Mouse (Mus musculus) hindbrain, embryonic 16.5 days (tissue): ENCODE data around the gene Muc1. TPM values are rescaled to one million over a fixed set of nuclear protein-coding genes. Genes with fewer than 3 reads are reported as not detected.
"Not testable (repeated sequence)": the region's sequence is repeated elsewhere in the genome, so short reads cannot be mapped to it uniquely, and the experiment has no call there.

Experiments used
- ATAC-seq: fragments of 200-750 bp; cut with Nextera tagmentation; 2 replicates; pipeline ENCODE4 v1.8.0; 2017; ENCODE audit warnings: moderate TSS enrichment, moderate library complexity
- H3K27ac ChIP-seq: fragments of 300-500 bp; sonication (generic); 2 replicates; pipeline ENCODE4 v1.5.1; 2014; ENCODE audit warnings: low read depth, mild to moderate bottlenecking, control low read depth, low read length, moderate library complexity
- H3K27me3 ChIP-seq: fragments of 300-500 bp; sonication (generic); replicated peaks from 2 replicates; pipeline ENCODE4 v1.6.1; 2014; ENCODE audit warnings: low read length; ENCODE audit not compliant: control insufficient read depth, insufficient read depth
- H3K36me3 ChIP-seq: fragments of 300-500 bp; sonication (generic); 2 replicates; pipeline ENCODE4 v1.6.1; 2014; ENCODE audit warnings: mild to moderate bottlenecking, low read length, moderate library complexity, mixed read lengths; ENCODE audit not compliant: control insufficient read depth, insufficient read depth
- H3K4me1 ChIP-seq: fragments of 300-500 bp; sonication (generic); 2 replicates; pipeline ENCODE4 v1.6.1; 2014; ENCODE audit warnings: low read depth, low read length; ENCODE audit not compliant: control insufficient read depth, insufficient read depth
- H3K4me2 ChIP-seq: fragments of 300-500 bp; sonication (generic); 2 replicates; pipeline ENCODE4 v1.6.1; 2014; ENCODE audit warnings: mild to moderate bottlenecking, low read length, control low read depth, moderate library complexity
- H3K4me3 ChIP-seq: fragments of 300-500 bp; sonication (generic); 2 replicates; pipeline ENCODE4 v1.5.1; 2014; ENCODE audit warnings: mild to moderate bottlenecking, low read length, control low read depth, moderate library complexity
- H3K9ac ChIP-seq: fragments of 300-500 bp; sonication (generic); 2 replicates; pipeline ENCODE4 v1.6.1; 2014; ENCODE audit warnings: low read depth, mild to moderate bottlenecking, control low read depth, low read length, moderate library complexity
- H3K9me3 ChIP-seq: fragments of 300-500 bp; sonication (generic); 2 replicates; pipeline ENCODE4 v1.6.1; 2014; ENCODE audit warnings: mild to moderate bottlenecking, low read length, moderate library complexity; ENCODE audit not compliant: control insufficient read depth
- WGBS: fragments of 180-500 bp; shearing (Covaris S2); extraction: QIAGEN DNeasy Blood & Tissue Kit; methylation state at CpG from one replicate; pipeline ENCODE4 v1.1.7; 2014; 5-methylcytosine and 5-hydroxymethylcytosine counted together
- polyA plus RNA-seq: library from polyadenylated mRNA; unstranded; fragments of >200 nt; fragmentation: Nextera tagmentation; extraction: Ambion mirVana; gene quantifications from 2 replicates; pipeline ENCODE4 v1.2.1, GENCODE M21; 2015

Gene Muc1
- polyA plus RNA-seq, 1 experiment from 2014 or later, result 0.90 TPM

DNA sequence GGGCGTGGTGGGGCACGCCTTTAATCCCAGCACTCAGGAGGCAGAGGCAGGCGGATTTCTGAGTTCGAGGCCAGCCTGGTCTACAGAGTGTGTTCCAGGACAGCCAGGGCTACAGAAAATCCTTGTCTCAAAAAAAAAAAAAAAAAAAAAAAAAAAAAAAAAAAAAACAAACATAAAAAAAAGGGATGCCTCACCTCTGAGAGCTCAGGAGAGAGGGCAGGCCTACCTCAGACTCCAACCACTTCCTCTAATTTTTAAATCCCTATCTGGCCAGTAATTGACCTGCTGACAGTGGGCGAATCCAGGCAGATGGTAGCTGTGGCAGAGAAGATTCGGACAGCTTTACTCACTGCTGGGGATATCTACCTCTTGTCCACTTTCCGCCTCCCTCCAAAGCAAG lies 12.4 kb upstream of the Muc1 start:
- H3K27me3 ChIP-seq, H3K4me2 ChIP-seq, H3K9me3 ChIP-seq, H3K36me3 ChIP-seq, ATAC-seq, H3K9ac ChIP-seq, H3K4me3 ChIP-seq, H3K27ac ChIP-seq: not testable (repeated sequence)
- peaks cover 25% of the 10 kb centered on the region for H3K4me1 ChIP-seq
- 72% methylated on average over 7 of the region's 7 CpGs for WGBS

GRCm38 (mm10) chr3:89218271-89218670 lies 10.6 kb upstream of the Muc1 start:
- no peaks in the 10 kb centered on the region; the same call in 1 of the 2 replicates for H3K36me3 ChIP-seq
- no peak overlapping the region; the same call in 1 of the 2 replicates for H3K9ac ChIP-seq
- H3K4me2 ChIP-seq, result no peak overlapping the region
- no peak overlapping the region for H3K4me3 ChIP-seq
- H3K9me3 ChIP-seq, result no peaks in the 10 kb centered on the region
- no peaks in the 10 kb centered on the region for H3K27me3 ChIP-seq
- H3K4me1 ChIP-seq, result peaks cover 16% of the 10 kb centered on the region
- 77% methylated on average over 1 of the region's 1 CpGs for WGBS
- no peak overlapping the region for H3K27ac ChIP-seq
- no peak for ATAC-seq

DNA sequence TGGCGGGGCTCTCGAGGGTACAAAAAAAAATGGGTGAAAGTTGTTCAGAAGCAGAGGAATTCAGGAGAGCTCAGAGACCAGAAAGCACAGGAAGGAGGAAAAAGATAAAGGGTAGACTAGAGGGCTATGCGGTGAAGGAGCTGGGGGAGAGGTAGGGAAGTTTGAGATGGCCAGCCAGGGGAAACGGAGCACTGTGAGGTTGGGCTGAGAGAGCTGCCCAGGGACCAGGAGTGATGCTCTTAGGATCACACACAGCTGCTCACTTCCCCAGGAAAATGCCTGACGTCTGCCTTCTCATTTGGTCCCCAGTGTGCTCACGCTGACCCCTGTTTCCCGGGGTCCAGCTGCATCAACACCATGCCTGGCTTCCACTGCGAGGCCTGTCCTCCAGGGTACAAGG lies 9.3 kb upstream of the Muc1 start:
- Histone ChIP-seq H3K36me3 (no peaks in the 10 kb centered on the region; the same call in 1 of the 2 replicates), H3K9ac (no peak overlapping the region), H3K4me2 (no peak overlapping the region), H3K9me3 (no peaks in the 10 kb centered on the region), H3K4me1 (peaks cover 28% of the 10 kb centered on the region), H3K4me3 (no peak overlapping the region), H3K27me3 (no peaks in the 10 kb centered on the region), H3K27ac (no peak overlapping the region)
- ATAC-seq, result no peak
- WGBS, result 43% methylated on average over 8 of the region's 8 CpGs

DNA sequence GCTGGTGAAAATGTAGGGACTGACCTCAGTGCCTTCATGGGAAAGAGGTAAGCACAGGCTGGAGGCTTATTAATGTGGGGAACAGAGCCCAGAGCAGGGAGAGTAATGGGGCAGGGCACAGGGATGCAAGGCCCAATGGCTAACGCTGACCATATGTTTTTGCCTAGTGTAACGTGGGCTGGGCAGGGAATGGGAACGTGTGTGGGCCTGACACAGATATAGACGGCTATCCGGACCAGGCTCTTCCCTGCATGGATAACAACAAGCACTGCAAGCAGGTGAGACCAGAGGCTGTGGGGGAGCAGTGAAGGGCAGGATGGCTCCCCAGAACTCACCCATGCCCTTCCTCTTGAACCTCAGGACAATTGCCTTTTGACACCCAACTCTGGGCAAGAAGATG lies 7.7 kb upstream of the Muc1 start:
- H3K36me3 ChIP-seq, result no peaks in the 10 kb centered on the region; the same call in 1 of the 2 replicates
- no peak overlapping the region for H3K4me3 ChIP-seq
- H3K9ac ChIP-seq, result no peak overlapping the region; the same call in 1 of the 2 replicates
- WGBS, result 63% methylated on average over 5 of the region's 5 CpGs
- no peak overlapping the region for H3K4me2 ChIP-seq
- no peak overlapping the region for H3K27ac ChIP-seq
- no peaks in the 10 kb centered on the region for H3K9me3 ChIP-seq
- no peaks in the 10 kb centered on the region for H3K27me3 ChIP-seq
- H3K4me1 ChIP-seq, result peaks cover 23% of the 10 kb centered on the region
- ATAC-seq, result no peak

DNA sequence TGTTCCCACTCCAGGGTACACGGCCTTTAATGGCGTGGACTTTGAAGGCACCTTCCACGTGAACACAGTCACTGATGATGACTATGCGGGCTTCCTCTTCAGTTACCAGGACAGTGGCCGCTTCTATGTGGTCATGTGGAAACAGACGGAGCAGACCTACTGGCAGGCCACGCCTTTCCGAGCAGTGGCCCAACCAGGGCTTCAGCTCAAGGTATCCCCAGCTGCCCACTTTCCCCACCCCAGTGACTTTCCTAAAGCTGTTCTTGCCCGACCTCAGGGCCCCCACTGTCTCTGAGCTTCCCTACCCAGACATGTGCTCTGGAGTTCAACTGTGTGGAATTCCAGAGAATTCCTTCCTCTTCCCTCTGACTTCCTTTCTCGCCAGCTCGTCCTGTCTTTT lies 4.1 kb upstream of the Muc1 start:
- H3K27ac ChIP-seq, result peak overlapping the region; percentile 71
- H3K27me3 ChIP-seq, result no peaks in the 10 kb centered on the region
- peak overlapping the region; percentile 48 for H3K4me3 ChIP-seq
- H3K9ac ChIP-seq, result peak overlapping the region; percentile 69
- H3K4me1 ChIP-seq, result peaks cover 50% of the 10 kb centered on the region
- 0 out of 2 replicates have a peak, but pooled peaks have one; percentile 1 for ATAC-seq
- peak overlapping the region; percentile 75 for H3K4me2 ChIP-seq
- 32% methylated on average over 11 of the region's 11 CpGs for whole genome bisulfite sequencing
- no peaks in the 10 kb centered on the region; the same call in 1 of the 2 replicates for H3K36me3 ChIP-seq
- no peaks in the 10 kb centered on the region for H3K9me3 ChIP-seq

GRCm38 (mm10) chr3:89225321-89225815 lies 3.5 kb upstream of the Muc1 start:
- ATAC-seq, result no peak
- Histone ChIP-seq H3K36me3 (no peaks in the 10 kb centered on the region; the same call in 1 of the 2 replicates), H3K4me1 (peaks cover 50% of the 10 kb centered on the region), H3K9ac (peak overlapping the region; percentile 69), H3K9me3 (no peaks in the 10 kb centered on the region), H3K4me3 (peak overlapping the region; percentile 48), H3K27me3 (no peaks in the 10 kb centered on the region), H3K27ac (peak overlapping the region; percentile 71), H3K4me2 (peak overlapping the region; percentile 75)
- 17% methylated on average over 12 of the region's 12 CpGs for WGBS

- Histone ChIP-seq H3K27me3 (no peaks in the 10 kb centered on the region), H3K4me3 (peak overlapping the region; percentile 48), H3K36me3 (no peaks in the 10 kb centered on the region; the same call in 1 of the 2 replicates), H3K9me3 (no peaks in the 10 kb centered on the region), H3K4me1 (peaks cover 50% of the 10 kb centered on the region), H3K27ac (peak overlapping the region; percentile 83), H3K9ac (peak overlapping the region; percentile 69), H3K4me2 (peak overlapping the region; percentile 75)
- peak; percentile 64 for ATAC-seq
- 17% methylated on average over 4 of the region's 4 CpGs for WGBS
Measured at GRCm38 (mm10) chr3:89225918-89226317, 2.9 kb upstream of the Muc1 start.

GRCm38 (mm10) chr3:89226361-89226760 lies 2.5 kb upstream of the Muc1 start:
- peak overlapping the region; percentile 69 for H3K9ac ChIP-seq
- H3K27ac ChIP-seq, result peak overlapping the region; percentile 83
- H3K9me3 ChIP-seq, result no peaks in the 10 kb centered on the region
- no peak for ATAC-seq
- peak overlapping the region; percentile 48 for H3K4me3 ChIP-seq
- peaks cover 50% of the 10 kb centered on the region for H3K4me1 ChIP-seq
- H3K4me2 ChIP-seq, result peak overlapping the region; percentile 75
- H3K36me3 ChIP-seq, result no peaks in the 10 kb centered on the region; the same call in 1 of the 2 replicates
- 10% methylated on average over 11 of the region's 11 CpGs for WGBS
- no peaks in the 10 kb centered on the region for H3K27me3 ChIP-seq

DNA sequence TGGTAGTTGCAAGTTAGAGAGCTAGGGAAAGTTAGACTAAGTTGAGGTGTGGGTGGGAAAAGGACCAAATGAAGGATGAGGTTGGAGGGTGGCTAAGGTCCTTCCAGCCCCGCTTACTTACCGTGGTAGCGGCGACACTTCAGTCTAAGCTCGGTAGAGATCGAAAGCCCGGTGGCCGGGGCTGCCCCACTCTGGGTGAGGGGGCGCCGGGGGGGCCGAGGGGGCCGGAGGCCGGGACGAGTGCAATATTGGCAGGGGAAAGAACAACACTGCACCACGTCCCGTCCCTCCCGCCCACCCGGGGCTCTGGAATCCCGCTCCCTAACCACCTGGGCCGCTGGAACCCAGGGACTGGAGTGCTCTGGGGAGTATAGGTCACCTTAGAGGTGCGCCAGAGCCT lies 2.0 kb upstream of the Muc1 start, which contains the start of gene Mtx1:
TSS of gene Mtx1 (minus strand) at position 189 of the 400 bp plus-strand sequence.
- no peaks in the 10 kb centered on the region for H3K27me3 ChIP-seq
- H3K4me2 ChIP-seq, result peak within 1 kb of the TSS; percentile 75
- no peak; the same call in 1 of the 2 replicates for ATAC-seq
- WGBS, result 8% methylated on average over 21 of the region's 21 CpGs
- peak within 1 kb of the TSS; percentile 83 for H3K27ac ChIP-seq
- peaks cover 50% of the 10 kb centered on the region for H3K4me1 ChIP-seq
- no peaks in the 10 kb centered on the region; the same call in 1 of the 2 replicates for H3K36me3 ChIP-seq
- no peaks in the 10 kb centered on the region for H3K9me3 ChIP-seq
- H3K9ac ChIP-seq, result peak within 1 kb of the TSS; percentile 69
- peak within 1 kb of the TSS; percentile 48 for H3K4me3 ChIP-seq
